Mouse (Mus musculus) heart, adult 8-10 months (tissue): ENCODE data around the gene Slc27a2. TPM values are rescaled to one million over a fixed set of nuclear protein-coding genes. Genes with fewer than 3 reads are reported as not detected.

Experiments
- DNase-seq: peaks from one replicate; pipeline ENCODE4 v3.0.0; 2022; ENCODE audit warnings: low spot score
- total RNA-seq, 4 experiments: library from RNA; stranded (reverse); gene quantifications; 2 replicates each; pipeline ENCODE4 v1.2.4; 2022

The Slc27a2 gene
- total RNA-seq, 4 experiments from 2014 or later, result 0.17 to 0.22 TPM; not detected in 2

GRCm38 (mm10) chr2:126553291-126553639, 1.1 kb downstream of the Slc27a2 start:
- no peak for DNase-seq

DNA sequence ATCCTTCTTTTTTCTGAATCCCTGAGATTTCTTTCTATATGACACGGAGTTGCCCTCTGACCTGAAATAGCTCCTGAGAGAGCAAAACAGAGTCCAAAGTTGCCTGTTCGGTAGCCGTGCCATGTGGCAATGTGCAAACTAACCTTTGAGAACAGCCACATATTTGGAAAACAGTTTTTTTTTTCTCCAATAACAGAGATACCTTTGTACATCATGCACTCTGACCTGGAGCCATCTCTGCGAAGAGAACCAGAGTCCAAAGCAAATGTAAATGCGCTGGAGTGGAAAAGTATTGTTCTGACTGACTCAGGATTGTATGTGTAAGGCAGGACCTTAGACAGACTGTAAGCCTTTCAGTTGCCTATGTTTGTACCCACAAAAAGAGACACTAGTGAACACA, 3.3 kb downstream of the Slc27a2 start:
- no peak for DNase-seq

DNA sequence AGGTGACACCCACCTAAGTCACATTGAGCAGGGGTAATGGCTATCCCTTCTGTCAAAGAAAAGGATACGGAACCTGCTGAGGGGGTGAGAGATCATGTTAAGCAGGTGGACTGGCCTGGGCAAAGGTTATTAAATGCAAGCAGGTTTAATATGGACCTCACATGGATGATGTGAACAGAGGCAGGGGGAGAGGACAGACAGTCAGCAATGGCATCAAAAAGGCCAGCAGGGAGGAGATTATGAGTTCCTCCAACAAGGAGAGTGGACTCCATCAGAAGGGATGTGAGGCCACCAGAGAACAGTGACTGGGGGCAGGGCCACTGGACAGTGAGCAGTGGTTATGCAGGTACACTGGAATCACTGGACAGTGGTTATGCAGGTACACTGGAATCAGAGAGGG, 7.9 kb downstream of the Slc27a2 start:
- DNase-seq, result no peak

GRCm38 (mm10) chr2:126563411-126564105, 11.4 kb downstream of the Slc27a2 start:
- peak; percentile 36 for DNase-seq

GRCm38 (mm10) chr2:126572163-126572562, 20.0 kb downstream of the Slc27a2 start:
- no peak for DNase-seq

DNA sequence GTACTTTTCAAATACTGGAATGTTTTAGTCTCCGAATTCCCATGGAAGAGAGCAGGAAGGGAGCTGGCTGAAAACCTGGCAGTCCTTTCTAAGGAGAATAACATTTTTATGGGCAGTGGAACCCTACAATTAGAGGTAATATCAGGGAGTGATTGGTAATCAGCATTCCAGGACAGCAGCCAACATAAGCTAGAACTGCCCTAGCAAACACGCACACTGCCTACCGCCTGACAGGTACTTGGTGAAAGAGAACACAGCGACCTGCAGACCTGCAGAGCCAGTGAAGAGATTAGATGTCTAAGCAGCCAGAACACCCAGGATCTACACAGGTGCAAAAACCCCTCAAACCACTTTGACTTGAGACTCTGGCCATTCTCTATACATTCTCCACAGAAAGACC, 20.5 kb downstream of the Slc27a2 start:
- no peak for DNase-seq

- DNase-seq, result no peak
Measured at GRCm38 (mm10) chr2:126575391-126576176, 23.4 kb downstream of the Slc27a2 start.

DNA sequence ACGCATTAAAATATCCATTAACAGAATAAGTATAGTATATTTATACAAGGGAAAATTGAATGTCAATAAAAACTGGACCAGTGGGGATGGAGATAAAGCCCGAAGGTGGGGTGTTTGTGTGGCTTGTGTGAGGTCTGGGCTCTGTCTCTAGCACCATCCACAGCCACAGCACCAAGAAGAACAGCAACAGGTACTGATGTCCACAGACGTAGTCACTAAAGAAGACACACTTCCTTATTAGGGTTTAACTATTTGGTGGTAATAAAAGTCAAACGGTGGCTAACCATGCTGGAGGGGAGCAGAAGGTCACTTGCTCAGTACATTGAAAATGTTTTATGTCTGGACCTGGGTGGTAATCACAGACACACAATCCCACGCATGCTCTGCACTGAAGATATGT, 25.2 kb downstream of the Slc27a2 start:
- no peak for DNase-seq

DNA sequence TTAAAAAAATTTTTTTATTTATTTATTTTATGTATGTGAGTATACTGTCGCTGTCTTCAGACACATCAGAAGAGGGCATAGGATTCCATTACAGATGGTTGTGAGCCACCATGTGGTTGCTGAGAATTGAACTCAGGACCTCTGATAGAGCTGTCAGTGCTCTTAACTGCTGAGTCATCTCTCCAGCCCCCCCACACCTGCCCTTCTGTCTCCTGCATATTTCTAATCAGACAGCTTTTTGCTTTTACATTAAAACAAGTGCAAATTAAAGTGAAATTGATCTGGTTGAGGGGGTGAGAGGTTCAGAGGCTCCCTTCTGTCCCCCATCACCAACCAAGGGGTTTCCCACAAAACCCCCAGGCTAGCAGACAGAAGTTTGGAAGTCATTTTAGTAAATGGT, 27.1 kb downstream of the Slc27a2 start:
- no peak for DNase-seq

DNA sequence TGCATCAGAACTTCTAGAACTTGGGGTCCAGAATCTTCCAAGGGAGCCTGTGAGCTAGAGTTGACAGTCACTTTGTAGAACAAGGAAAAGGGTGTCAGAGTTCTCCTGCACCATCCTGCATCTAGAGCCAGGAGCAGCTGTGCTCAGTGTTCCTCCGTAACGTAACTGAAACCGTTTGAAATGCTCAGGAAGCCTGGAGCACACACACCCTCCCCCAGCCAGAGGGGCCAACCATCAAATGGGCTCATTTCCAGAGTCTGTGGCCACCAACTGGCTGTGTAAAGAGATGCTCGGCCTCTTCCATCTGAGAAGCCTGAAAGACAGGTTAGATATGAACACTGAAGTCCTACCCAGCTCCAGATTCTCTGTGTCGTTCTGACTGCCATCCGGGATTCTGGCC, 31.8 kb downstream of the Slc27a2 start:
- DNase-seq, result no peak

GRCm38 (mm10) chr2:126584621-126585369, 32.6 kb downstream of the Slc27a2 start:
- no peak for DNase-seq

- DNase-seq, result no peak
Measured at GRCm38 (mm10) chr2:126587468-126587867, 35.3 kb downstream of the Slc27a2 start.

DNA sequence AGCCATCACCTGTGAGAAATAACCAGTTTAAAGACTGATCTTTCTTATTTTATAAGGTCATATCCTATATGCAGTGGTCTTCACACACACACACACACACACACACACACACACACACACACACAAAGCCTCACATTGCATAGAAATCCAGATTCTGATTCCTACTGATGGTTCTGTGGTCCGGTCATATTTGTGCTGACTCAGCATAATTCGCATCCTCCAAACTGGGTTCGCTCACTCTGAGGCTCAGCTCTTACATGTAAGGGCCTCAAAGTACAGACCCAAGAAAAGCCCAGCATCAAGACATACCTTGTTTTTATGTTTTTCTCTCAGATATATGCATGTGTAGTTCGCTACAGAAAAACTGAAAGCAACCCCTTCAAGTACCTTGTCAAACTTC, 39.1 kb downstream of the Slc27a2 start:
- no peak for DNase-seq

GRCm38 (mm10) chr2:126593831-126594610, 41.8 kb downstream of the Slc27a2 start:
- DNase-seq, result peak; percentile 60

DNA sequence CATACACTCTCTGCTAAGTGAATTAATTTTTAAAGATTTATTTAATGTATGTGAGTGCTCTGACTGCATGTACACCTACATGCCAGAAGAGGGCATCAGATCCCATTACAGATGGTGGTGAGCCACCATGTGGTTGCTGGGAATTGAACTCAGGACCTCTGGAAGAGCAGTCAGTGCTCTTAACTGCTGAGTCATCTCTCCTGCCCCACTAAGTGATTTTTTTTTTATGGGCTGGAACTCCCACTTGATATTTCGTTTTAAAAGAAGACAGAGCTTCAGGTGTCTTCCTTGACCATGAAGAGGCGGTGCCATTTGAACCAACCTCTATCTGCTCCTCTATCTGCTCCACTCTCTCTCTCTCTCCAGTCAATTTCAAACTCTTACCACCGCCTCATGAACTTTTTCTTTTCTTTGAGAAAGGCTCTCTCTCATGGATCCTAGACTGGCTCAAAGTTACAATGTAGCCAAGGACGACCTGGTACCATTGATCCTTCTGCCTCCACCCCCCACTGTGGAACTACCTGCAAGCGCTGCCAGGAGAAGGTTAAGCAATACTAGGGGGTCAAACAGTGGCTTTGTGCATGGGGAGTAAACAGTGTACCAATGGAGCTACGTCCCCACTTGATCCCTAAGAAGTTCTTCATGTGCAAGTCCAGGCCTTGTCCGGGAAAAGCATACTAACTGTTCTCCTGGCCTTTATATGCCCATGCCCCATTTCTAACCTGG, 44.3 kb downstream of the Slc27a2 start:
- no peak for DNase-seq

GRCm38 (mm10) chr2:126597279-126598241, 45.4 kb downstream of the Slc27a2 start:
- DNase-seq, result no peak

GRCm38 (mm10) chr2:126598359-126598758, 46.2 kb downstream of the Slc27a2 start:
- no peak for DNase-seq

GRCm38 (mm10) chr2:126599005-126599404, 46.8 kb downstream of the Slc27a2 start:
- DNase-seq, result no peak

DNA sequence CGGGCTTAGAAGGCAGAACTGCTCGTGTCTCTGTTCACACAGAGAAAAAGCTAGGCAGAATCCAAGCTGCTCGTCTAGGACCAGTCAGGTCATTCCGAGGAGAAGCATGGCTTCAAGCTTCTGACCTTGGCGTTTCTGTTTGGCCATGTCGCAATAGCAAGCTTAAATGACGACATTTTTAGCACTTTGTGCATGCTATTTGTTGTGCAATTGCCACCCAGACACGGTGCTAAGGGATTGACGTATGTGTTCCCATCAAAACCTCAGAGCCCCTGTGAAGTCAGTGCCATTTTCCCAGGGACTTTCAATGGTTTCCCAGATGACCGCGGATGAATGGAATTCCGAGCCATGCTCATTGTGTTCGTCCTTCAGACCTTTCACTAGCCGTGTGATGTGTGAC, 48.3 kb downstream of the Slc27a2 start:
- no peak for DNase-seq
